Mouse (Mus musculus) megakaryocyte, embryonic 14.5 days (primary cell): ENCODE measurements around the gene Tex2.

Experiments used
- FLI1 ChIP-seq: IDR thresholded peaks from 2 replicates; pipeline ENCODE4 v1.6.1; 2012; ENCODE audit warnings: low read length, inconsistent platforms, mixed read lengths
- GATA1 ChIP-seq: IDR thresholded peaks from 3 replicates; pipeline ENCODE4 v1.6.1; 2012; ENCODE audit warnings: mixed read lengths, low read length, inconsistent platforms, borderline replicate concordance

- no peak for TF ChIP-seq GATA1
- no peak for TF ChIP-seq FLI1
Measured at GRCm38 (mm10) chr11:106465545-106465903, 147.7 kb downstream of the Tex2 start.
